Mouse (Mus musculus): Measurements from ENCODE around the gene Csnk2a1.
"Not testable (repeated sequence)": the region's sequence is repeated elsewhere in the genome, so short reads cannot be mapped to it uniquely, and the experiment has no call there.

The Csnk2a1 gene

GRCm38 (mm10) chr2:152230046-152230445 lies 3.4 kb downstream of the Csnk2a1 start:
- in situ Hi-C loops (cut with MseI, MboI), result no loop called here

- in situ Hi-C loops (cut with MseI, MboI), result no loop called here
Observed at GRCm38 (mm10) chr2:152237926-152238325, 11.3 kb downstream of the Csnk2a1 start.

DNA sequence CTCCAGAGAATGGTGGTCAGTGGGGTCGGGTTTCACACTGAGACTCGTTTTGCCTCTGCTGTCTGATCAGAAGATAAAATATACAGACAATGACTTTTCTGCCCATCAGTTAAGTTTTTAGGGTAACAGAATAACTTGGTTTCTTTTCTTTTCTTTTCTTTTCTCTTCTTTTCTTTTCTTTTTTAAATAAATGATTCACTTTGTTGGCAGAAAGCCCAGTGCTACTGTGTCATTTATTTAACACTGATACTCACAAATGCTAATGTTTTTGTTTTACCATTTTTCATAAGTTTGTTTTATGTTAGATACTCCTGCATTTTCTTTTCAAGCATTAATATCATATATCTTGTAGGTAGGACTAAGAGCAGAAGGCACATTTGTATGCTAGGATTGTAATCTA lies 13.9 kb downstream of the Csnk2a1 start:
- in situ Hi-C loops (cut with MseI, MboI), result no loop called here

DNA sequence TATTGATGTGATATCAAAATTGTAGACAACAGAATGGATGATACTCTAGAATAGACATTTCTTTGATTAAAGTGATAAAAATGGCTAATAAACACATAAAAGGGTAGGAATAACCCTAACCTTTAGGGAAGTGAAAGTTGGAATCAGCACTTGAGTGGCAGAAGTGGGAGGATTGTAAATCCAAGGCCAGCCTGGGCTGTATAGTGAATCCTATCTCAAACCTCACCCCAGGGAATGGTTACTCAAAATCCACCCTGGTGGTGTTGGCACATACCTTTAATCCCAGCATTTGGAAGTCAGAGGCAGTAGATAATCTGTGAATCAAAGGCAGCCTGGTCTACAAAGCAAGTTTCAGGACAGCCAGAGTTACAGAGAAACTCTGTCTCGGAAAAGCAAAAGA lies 20.6 kb downstream of the Csnk2a1 start:
- in situ Hi-C loops (cut with MseI, MboI), result no loop called here

DNA sequence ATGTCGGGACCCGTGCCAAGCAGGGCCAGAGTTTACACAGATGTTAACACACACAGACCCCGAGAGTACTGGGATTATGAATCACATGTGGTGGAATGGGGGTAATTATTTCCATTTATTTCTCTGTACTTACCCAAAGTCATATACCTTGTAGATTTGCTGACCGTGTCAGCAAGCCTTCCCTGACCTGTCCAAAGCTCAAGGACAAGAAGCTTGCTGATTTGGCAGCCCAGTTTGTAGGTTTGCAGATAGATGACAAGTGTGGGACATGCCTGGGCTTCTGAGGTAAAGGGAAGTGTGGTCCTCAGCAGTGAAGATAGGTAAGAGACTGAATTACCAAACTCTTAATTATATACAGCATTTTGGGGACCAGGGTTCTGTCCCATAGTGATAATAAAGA lies 23.9 kb downstream of the Csnk2a1 start:
- in situ Hi-C loops (cut with MseI, MboI), result no loop called here

- in situ Hi-C loops (cut with MseI, MboI), result no loop called here
Observed at GRCm38 (mm10) chr2:152259739-152260138, 33.1 kb downstream of the Csnk2a1 start.

DNA sequence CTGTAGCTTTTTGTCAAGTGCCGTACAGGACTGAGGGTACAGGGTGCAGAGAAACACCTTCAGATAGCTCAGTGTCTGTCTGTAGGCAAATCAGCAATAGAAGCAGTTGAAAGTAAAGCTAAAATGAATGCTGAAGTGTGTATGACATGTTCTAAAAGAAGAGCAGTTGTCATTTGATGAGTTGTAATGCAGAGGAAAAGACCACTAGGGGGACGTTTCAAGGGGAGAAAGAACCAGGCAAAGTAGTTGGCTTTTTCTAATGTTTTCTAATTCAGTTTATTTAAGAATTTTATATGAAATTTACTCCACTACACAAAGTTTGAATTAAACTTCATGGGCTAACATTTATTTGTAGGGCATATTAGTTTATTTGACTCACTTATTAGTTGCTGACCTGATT lies 47.0 kb downstream of the Csnk2a1 start:
- in situ Hi-C loops (cut with MseI, MboI), result no loop called here

DNA sequence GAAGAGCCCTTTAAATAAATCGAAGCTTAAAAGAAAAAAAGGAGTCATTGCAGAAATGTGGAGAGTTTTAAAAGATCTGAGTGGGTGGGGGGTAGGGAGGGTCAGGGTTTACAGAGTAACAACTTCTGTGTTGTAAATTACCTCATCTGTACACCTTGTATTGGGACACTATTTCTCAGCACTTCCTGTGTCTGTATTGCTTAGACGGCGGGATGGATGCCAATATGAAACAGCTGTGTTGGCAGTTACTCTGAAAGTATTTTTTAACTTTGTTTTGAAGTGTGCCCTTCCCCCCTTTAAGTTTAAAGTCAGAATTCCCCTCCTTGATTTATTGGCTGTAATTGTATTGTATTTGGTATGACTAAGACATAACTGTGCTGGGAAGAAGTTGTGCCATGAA lies 54.8 kb downstream of the Csnk2a1 start:
- in situ Hi-C loops (cut with MseI, MboI), result no loop called here

DNA sequence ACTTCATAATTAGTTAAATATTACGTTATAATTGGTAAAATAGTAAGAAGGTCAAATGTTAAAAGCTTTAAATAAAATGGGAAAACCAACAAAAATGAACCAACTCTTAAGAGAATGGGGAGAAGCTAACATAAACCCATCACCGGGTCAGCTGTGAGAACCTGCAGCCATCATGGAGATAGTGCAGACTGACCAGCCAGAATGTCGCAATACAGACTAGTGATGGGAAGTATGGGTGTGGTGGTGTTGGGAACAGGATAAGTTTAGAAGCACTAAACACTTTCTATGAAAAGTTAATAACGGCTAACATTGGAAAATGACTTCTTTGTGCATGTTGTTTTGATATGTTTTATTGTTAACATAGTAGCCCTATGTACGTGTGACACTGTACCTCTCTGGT lies 60.9 kb downstream of the Csnk2a1 start:
- in situ Hi-C loops (cut with MseI, MboI), result no loop called here

- in situ Hi-C loops (cut with MseI, MboI), result no loop called here
Observed at GRCm38 (mm10) chr2:152288046-152288445, 61.4 kb downstream of the Csnk2a1 start.

DNA sequence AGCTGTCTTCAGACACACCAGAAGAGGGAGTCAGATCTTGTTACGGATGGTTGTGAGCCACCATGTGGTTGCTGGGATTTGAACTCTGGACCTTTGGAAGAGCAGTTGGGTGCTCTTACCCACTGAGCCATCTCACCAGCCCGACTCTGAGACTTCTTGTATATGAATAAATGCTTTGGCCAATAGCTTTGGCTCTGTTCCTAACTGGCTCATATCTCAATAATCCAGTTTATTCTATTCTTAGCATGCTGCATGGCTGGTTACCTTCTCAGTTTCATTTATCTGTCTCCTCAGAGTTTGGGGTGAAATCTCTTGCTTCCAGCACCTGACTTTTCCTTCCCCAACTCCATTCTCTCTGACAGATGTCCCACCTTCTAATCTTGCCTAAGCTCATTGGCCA lies 63.0 kb downstream of the Csnk2a1 start:
- in situ Hi-C loops (cut with MseI, MboI), result not testable (repeated sequence)

DNA sequence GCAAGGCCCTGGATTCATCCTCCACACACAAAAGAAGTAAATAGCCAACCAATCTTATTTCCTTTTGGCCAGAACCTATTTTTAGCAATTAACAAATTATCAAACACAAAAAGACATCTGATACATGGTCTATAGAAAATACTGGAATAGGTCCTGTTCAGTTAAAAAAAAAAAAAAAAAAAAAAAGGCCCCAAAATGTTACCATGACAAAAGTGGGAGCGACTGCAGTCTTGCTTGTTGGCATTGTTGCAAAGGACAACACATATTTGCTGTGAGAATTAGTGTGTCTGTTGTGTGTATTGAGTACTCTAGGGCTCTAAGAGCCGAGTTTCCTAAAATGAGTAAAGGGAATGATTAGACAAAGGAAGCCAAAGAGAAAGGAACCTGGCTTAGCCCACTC lies 65.8 kb downstream of the Csnk2a1 start:
- in situ Hi-C loops (cut with MseI, MboI), result no loop called here

DNA sequence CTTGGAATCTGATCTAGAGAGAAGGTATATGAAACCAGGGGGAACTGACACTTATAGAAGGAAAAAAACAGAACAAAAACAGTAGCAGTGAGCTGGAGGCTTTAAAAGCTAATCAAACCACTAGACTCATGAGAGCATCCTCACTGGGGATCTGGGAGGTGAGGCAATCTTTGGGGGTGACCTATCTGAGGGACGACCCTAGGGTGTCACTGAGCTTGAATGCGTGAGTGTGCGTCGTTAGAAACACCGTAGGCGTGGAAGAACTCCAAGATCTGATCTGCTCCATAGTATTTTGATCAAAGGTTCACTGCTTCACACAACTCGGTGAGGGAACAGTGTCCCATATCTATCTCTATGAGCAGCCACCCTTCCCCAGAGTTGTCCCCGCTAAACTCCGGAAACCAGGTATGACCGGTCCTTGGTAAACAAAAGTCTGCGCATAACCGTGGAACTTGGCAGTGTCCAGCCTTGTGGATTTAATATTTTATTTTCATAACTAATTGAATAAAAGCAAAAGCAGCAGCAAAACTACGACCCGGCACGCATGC lies 66.6 kb downstream of the Csnk2a1 start:
- in situ Hi-C loops (cut with MseI, MboI), result no loop called here

DNA sequence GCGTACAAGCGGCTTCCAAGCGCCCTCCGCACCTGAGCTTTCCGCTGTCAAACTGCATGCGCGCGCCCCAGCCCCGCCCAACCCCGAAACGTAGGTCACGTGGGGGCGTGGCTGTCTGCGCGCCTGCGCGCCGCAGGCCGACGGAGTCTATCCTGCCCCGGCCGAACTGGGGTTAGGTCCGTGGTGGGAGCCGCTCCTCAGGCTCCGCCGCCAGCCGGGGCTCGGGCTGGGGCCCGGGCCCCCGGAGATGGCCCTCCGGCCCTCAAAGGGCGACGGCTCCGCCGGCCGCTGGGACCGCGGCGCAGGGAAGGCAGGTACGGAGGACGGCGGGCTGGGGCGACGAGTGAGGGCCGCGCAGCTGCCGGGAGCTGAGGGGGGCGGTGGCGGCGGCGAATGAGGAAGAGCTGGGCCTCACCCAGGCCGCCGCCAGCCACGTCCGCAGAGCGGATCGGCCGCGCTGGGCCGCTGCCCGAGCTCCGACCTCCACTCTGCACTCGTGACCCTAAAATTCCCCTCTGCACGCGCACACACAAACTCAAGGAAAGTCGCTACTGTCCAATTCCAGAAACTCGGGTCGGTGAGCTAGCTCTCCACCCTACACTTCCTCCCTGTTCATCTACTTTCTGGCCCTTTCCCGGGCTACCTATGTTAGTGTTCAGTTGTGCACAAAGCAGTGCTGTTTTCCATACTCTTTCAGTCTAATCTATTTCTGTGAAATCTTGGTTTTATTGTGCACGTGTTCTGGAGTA lies 67.3 kb downstream of the Csnk2a1 start, which contains the start of gene Tbc1d20:
Gene Tbc1d20, plus strand, starts transcription at position 102 of the 749 bp plus-strand sequence.
- in situ Hi-C loops (cut with MseI, MboI), result no loop called here

GRCm38 (mm10) chr2:152294541-152294940 lies 67.9 kb downstream of the Csnk2a1 start:
- in situ Hi-C loops (cut with MseI, MboI), result no loop called here

DNA sequence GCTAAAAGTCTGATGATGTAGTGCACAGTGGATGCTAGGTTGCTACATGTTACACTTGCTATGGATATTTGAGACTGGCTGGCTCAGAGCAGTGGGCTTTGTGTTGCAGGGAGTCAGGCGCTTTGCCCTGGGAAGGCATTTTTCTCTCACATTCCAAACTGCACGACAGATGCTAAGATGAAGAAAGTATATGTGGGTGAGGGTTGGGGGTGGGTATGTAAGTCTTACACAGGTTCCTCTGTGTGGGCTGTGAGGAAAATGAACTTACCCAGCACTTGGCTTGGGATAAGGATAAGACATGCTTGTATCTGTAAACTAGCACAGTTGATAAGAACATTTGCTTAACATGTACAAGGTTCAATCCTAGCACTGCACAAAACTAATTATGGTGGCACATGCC lies 76.2 kb downstream of the Csnk2a1 start:
- in situ Hi-C loops (cut with MseI, MboI), result no loop called here

DNA sequence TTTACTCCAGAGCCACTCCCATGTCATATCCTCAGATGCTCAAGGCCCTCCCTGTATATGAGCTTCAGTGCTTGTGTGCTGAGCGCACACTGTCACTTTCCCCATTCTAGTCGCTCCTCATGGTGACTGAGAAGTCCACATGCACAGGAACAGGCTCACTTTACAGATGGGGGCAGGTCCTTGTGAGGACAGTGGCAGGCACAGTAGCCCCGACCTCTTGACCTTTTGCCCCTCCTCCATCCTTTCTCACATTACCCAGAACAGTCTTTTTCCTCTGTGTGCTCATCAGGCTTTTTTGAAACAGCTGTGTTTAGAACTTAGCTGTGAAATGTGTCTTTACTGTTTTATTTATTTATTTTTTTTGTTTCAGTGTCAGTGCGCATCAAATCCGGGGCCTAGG lies 77.1 kb downstream of the Csnk2a1 start:
- in situ Hi-C loops (cut with MseI, MboI), result no loop called here

GRCm38 (mm10) chr2:152305480-152305879 lies 78.8 kb downstream of the Csnk2a1 start:
- in situ Hi-C loops (cut with MseI, MboI), result no loop called here

DNA sequence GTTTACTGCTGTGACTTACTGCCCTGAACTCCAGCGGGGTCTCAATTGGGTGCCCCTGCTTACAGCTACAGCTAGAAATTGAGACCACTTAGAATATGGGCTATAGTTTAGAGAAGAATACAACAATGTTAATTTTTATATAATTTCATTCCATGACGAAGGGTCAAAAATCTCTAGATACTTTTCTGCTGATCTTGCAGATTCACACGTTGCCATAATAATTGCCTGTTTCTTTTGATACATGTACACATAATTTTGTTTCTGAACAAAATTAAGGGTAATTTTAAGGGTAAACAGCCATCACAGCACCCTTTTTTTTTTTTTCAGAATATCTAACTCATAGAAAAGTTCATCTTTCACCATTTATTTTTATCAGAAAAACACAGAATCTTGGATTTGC lies 80.5 kb downstream of the Csnk2a1 start:
- in situ Hi-C loops (cut with MseI, MboI), result no loop called here

DNA sequence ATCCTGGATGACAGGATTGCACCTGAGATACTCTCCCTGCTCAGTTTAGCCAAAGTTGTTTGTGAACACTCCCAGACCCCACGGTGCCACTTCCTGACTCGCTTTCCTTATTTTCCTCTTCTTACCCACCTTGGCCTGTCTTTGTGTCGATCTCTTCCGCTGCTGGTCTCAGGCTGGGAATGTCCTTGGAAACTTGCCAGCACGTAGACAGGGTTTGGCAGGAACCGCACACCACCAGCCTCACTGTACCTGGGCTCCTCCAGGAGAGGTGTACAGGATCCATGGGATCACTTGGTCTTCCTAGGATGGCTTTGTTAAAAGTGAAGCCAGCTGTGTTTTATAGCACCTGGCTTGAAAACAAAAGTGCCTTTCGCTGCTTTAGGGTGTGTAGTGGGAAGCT lies 86.4 kb downstream of the Csnk2a1 start:
- in situ Hi-C loops (cut with MseI, MboI), result no loop called here

GRCm38 (mm10) chr2:152313926-152314325 lies 87.3 kb downstream of the Csnk2a1 start:
- in situ Hi-C loops (cut with MseI, MboI), result no loop called here

DNA sequence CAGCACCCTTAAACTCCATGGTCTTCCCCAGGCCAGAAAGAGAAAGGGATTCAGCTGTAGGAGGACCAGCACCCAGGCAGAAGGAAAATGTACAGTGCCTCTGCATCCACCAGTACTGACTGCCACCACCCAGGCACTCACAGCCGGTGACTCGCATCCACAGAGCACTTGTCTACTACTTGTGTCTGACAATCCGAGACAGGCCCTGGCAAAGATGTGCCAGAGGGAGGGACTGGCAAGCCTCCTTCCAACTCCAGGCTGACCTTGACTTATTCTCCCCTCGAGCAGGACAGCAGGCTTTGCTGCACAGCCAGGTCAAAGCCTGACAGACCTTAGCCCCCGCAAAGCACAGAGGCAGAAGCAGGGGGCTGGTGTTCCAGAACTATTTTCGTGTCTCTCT lies 90.4 kb downstream of the Csnk2a1 start:
- in situ Hi-C loops (cut with MseI, MboI), result no loop called here

DNA sequence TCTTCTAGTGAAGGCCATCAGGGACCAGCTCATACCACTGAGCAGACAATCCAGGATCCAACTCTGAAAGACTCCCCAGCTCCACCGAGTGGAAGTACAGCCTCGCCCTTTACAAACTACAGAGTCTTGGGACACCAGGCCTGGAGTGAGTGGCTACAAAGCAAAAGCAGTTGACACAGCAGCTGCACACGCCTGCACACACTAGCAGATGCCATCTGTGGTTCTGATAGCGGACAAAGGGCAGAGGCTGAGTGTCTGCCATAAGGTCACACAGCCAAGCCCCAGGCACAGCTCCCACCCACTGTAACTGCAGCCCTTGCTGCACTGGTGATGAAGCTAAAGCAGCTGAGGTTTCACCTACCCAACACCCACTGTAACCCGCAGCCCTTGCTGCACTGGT lies 94.9 kb downstream of the Csnk2a1 start:
- in situ Hi-C loops (cut with MseI, MboI), result no loop called here

GRCm38 (mm10) chr2:152322198-152322597 lies 95.6 kb downstream of the Csnk2a1 start:
- in situ Hi-C loops (cut with MseI, MboI), result no loop called here
